Mouse (Mus musculus): ENCODE measurements around the gene Hivep1.

The Hivep1 gene

GRCm38 (mm10) chr13:42113601-42114000 lies 61.8 kb downstream of the Hivep1 start:
- no peak for DNase-seq (ENCODE audit: low spot score)

- DNase-seq (ENCODE audit: low spot score), result no peak
Measured at GRCm38 (mm10) chr13:42116301-42116700, 64.5 kb downstream of the Hivep1 start.

- no peak for DNase-seq (ENCODE audit: low spot score)
Measured at GRCm38 (mm10) chr13:42119062-42119461, 67.2 kb downstream of the Hivep1 start.

- DNase-seq (ENCODE audit: low spot score), result no peak
Measured at GRCm38 (mm10) chr13:42121106-42121776, 69.4 kb downstream of the Hivep1 start.

GRCm38 (mm10) chr13:42121777-42122682 lies 70.2 kb downstream of the Hivep1 start:
- no peak for DNase-seq (ENCODE audit: low spot score)

GRCm38 (mm10) chr13:42144627-42145026 lies 92.8 kb downstream of the Hivep1 start:
- no peak for DNase-seq (ENCODE audit: low spot score)

- DNase-seq (ENCODE audit: low spot score), result no peak
Measured at GRCm38 (mm10) chr13:42149328-42150071, 97.7 kb downstream of the Hivep1 start.

GRCm38 (mm10) chr13:42150072-42150450 lies 98.2 kb downstream of the Hivep1 start:
- DNase-seq (ENCODE audit: low spot score), result no peak

- DNase-seq (ENCODE audit: low spot score), result no peak
Measured at GRCm38 (mm10) chr13:42150462-42151127, 98.8 kb downstream of the Hivep1 start.

GRCm38 (mm10) chr13:42158259-42158658 lies 106.4 kb downstream of the Hivep1 start:
- no peak for DNase-seq (ENCODE audit: low spot score)

GRCm38 (mm10) chr13:42159416-42160185 lies 107.8 kb downstream of the Hivep1 start:
- no peak for DNase-seq (ENCODE audit: low spot score)

- no peak for DNase-seq (ENCODE audit: low spot score)
Measured at GRCm38 (mm10) chr13:42170802-42171201, 119.0 kb downstream of the Hivep1 start.

GRCm38 (mm10) chr13:42174827-42175420 lies 123.1 kb downstream of the Hivep1 start:
- no peak for DNase-seq (ENCODE audit: low spot score)

- DNase-seq (ENCODE audit: low spot score), result no peak
Measured at GRCm38 (mm10) chr13:42182635-42183034, 130.8 kb downstream of the Hivep1 start.

GRCm38 (mm10) chr13:42184131-42184530 lies 132.3 kb downstream of the Hivep1 start:
- no peak for DNase-seq (ENCODE audit: low spot score)

GRCm38 (mm10) chr13:42193016-42193415 lies 141.2 kb downstream of the Hivep1 start:
- DNase-seq (ENCODE audit: low spot score), result no peak

GRCm38 (mm10) chr13:42195671-42196070 lies 143.8 kb downstream of the Hivep1 start:
- no peak for DNase-seq (ENCODE audit: low spot score)

- no peak for DNase-seq (ENCODE audit: low spot score)
Measured at GRCm38 (mm10) chr13:42197656-42198055, 145.8 kb downstream of the Hivep1 start.

GRCm38 (mm10) chr13:42213556-42213955 lies 161.7 kb downstream of the Hivep1 start:
- no peak for DNase-seq (ENCODE audit: low spot score)

- DNase-seq (ENCODE audit: low spot score), result no peak
Measured at GRCm38 (mm10) chr13:42222401-42222800, 170.6 kb downstream of the Hivep1 start.

- DNase-seq (ENCODE audit: low spot score), result no peak
Measured at GRCm38 (mm10) chr13:42228849-42229248, 177.0 kb downstream of the Hivep1 start.
